Mouse (Mus musculus) limb, embryonic 10.5 days (tissue): ENCODE results near the gene Plcb1. TPM values are rescaled to one million over a fixed set of nuclear protein-coding genes. Genes with fewer than 3 reads are reported as not detected.

Source experiments
- DNase-seq: peaks from one replicate; pipeline ENCODE4 v3.0.0-alpha.2; 2017; ENCODE audit warnings: low spot score
- H3K27ac ChIP-seq: fragments of 300-500 bp; sonication (generic); 2 replicates; pipeline ENCODE4 v1.5.1; 2016; ENCODE audit warnings: mild to moderate bottlenecking
- H3K27me3 ChIP-seq: fragments of 300-500 bp; sonication (generic); 2 replicates; pipeline ENCODE4 v1.6.1; 2016; ENCODE audit warnings: low read depth, mild to moderate bottlenecking; ENCODE audit not compliant: poor library complexity, severe bottlenecking
- H3K36me3 ChIP-seq: fragments of 300-500 bp; sonication (generic); 2 replicates; pipeline ENCODE4 v1.6.1; 2016; ENCODE audit warnings: mild to moderate bottlenecking, moderate library complexity
- H3K4me1 ChIP-seq: fragments of 300-500 bp; sonication (generic); 2 replicates; pipeline ENCODE4 v1.6.1; 2016
- H3K4me3 ChIP-seq: fragments of 300-500 bp; sonication (generic); 2 replicates; pipeline ENCODE4 v1.5.1; 2016; ENCODE audit warnings: mild to moderate bottlenecking, moderate library complexity
- H3K9me3 ChIP-seq: fragments of 300-500 bp; sonication (generic); replicated peaks from 2 replicates; pipeline ENCODE4 v1.6.1; 2016; ENCODE audit warnings: mild to moderate bottlenecking
- WGBS: fragments of 180-500 bp; shearing (Covaris S2); methylation state at CpG from one replicate; pipeline ENCODE4 v1.1.7; 2016; 5-methylcytosine and 5-hydroxymethylcytosine counted together
- polyA plus RNA-seq: library from polyadenylated mRNA; unstranded; fragments of >200 nt; fragmentation: Nextera tagmentation; extraction: Ambion mirVana; gene quantifications from 2 replicates; pipeline ENCODE4 v1.2.1, GENCODE M21; 2016

Plcb1 gene
- polyA plus RNA-seq, 1 experiment from 2014 or later = 12.2 TPM

DNA sequence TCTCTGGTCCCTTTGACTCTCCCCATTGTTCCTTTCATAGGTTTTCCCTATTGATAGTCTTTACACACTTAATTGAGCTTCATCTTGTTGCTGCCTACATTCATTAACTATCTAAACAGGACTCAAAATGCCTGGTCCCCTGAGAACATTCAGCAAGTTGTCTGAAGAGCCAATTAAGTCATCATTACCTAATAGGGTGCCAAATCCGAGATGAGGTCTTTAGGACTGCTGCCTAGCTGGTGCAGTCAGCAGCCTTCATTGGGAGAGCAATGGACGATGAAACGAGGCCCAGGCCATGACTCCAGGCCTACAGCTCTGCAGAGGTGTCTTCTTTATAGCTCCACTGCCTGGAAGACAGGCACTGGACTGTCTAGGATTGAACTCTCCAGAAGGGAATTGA lies 710.7 kb downstream of the Plcb1 start:
- no peaks in the 10 kb centered on the region for H3K27me3 ChIP-seq
- H3K9me3 ChIP-seq = no peaks in the 10 kb centered on the region
- no peaks in the 10 kb centered on the region for H3K36me3 ChIP-seq
- H3K27ac ChIP-seq = no peak overlapping the region
- no peak overlapping the region for H3K4me3 ChIP-seq
- WGBS = 42% methylated on average over 3 of the region's 3 CpGs
- DNase-seq = no peak
- no peaks in the 10 kb centered on the region for H3K4me1 ChIP-seq

DNA sequence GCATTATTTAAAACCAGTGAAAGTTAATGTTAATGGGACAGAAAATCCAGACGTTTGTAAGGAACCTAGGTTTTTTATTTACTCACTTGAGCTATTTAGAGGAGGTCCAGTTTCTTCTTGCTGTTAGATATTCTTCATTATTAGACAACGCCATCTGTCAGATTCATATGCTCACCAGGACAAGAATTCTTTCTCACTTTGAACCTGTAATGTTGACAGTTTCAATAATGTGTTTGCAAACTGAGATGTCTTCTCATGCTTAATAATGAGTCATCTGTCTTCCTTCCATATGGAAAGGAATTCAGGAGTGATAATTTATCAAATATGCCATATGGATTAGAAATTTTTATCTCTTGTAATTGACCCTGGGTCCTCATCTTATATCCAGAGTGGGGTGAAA lies 711.4 kb downstream of the Plcb1 start:
- no peak overlapping the region for H3K4me3 ChIP-seq
- H3K4me1 ChIP-seq = no peaks in the 10 kb centered on the region
- H3K27me3 ChIP-seq = no peaks in the 10 kb centered on the region
- WGBS = 84% methylated on average over 2 of the region's 2 CpGs
- DNase-seq = no peak
- no peak overlapping the region for H3K27ac ChIP-seq
- no peaks in the 10 kb centered on the region for H3K36me3 ChIP-seq
- H3K9me3 ChIP-seq = no peaks in the 10 kb centered on the region

DNA sequence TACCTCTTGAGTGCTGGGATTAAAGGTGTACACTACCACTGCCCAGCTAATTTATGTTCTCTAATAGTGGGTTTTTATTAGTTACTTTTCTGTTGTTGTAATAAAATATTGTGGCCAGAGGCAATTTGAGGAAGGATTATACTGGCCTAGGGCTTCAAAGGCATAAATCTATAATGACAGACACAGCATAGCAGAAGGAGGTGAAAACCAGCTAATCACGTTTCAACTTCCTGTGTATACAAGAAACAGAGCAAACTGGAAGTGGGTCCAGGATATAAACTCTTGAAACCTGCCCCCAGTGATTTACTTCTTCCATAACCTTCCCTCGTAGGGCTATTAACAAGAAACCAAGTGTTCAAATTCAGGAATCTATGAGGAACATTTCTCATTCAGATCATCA lies 715.0 kb downstream of the Plcb1 start:
- WGBS = 53% methylated on average over 2 of the region's 2 CpGs
- no peak overlapping the region for H3K4me3 ChIP-seq

DNA sequence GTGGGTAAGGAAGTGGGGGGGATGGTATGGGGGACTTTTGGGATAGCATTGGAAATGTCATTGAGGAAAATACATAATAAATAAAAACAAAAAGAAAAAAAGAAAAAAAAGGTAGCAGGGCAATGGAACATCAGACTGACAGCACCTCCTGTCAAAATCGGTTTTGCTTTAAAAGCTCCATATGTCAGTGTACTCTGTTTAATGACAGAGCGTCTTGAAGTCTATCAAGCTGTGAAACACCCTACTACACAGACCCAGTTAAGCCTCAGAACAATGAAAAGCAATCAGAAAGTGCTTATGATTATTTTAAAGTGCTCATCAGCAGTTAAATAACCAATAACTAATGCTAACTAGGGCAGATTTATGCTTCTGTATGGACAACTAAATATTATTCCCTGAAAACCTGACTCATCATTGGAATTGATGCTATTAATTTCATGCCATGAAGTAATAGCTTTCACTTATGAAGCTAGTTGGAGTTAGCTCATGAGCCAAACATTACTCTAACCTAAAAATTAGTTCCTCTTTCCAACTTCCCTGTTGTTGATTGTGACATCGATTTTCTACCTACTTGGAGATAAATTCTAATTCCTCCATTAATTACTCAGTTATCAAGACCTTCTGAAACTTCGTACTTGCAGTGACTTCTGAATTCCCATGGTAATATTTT lies 717.6 kb downstream of the Plcb1 start:
- WGBS = 91% methylated on average over 4 of the region's 4 CpGs

More for the DNA sequence above, 715.0 kb downstream of the Plcb1 start:
- Histone ChIP-seq H3K27ac (no peak overlapping the region), H3K36me3 (no peaks in the 10 kb centered on the region), H3K27me3 (no peaks in the 10 kb centered on the region), H3K4me1 (no peaks in the 10 kb centered on the region), H3K9me3 (no peaks in the 10 kb centered on the region)
- DNase-seq = no peak

DNA sequence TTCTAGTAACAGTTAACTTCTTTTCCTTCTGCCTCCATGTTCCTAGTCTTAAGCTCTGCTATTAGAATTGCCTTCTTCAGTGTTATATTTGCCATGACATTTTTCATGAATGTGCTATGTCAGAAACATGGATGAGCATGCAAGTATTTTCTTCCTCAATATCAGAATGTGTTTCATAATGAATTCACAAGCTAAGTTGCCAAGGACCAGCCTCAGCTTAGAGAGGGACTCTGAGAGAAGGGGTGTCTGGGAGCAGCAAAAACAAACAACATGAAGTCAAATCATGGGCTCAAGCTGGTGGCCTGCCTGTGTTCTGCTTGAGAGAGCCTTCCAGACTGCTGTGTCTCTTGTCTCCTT lies 718.1 kb downstream of the Plcb1 start:
- no peaks in the 10 kb centered on the region for H3K27me3 ChIP-seq
- H3K4me3 ChIP-seq = no peak overlapping the region
- no peak for DNase-seq
- no peak overlapping the region for H3K27ac ChIP-seq
- no peaks in the 10 kb centered on the region for H3K36me3 ChIP-seq
- no peaks in the 10 kb centered on the region for H3K4me1 ChIP-seq
- no peaks in the 10 kb centered on the region for H3K9me3 ChIP-seq

More for the DNA sequence above, 717.6 kb downstream of the Plcb1 start:
- Histone ChIP-seq H3K9me3 (no peaks in the 10 kb centered on the region), H3K36me3 (no peaks in the 10 kb centered on the region), H3K4me3 (no peak overlapping the region), H3K27me3 (no peaks in the 10 kb centered on the region), H3K4me1 (no peaks in the 10 kb centered on the region), H3K27ac (no peak overlapping the region)
- DNase-seq = no peak

DNA sequence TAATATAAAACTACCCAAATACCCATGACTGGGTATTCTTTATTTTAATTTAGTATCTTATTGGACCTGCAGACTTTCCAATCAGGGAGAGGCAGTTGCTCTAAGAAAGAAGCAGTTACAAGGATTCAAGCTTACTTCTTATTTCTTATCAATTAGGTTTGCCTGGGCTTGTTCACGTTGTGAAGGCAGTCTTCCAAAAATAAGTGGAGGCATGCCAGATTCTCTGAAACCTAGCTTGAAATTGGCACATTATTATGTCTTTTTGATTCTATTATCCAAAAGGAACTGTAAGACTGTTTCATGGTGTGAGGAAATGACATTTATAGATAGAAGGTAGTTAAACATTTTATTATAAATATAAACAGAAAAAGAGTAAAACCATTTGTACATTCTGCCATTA lies 721.2 kb downstream of the Plcb1 start:
- Histone ChIP-seq H3K4me3 (no peak overlapping the region), H3K9me3 (no peaks in the 10 kb centered on the region), H3K27ac (no peak overlapping the region), H3K27me3 (no peaks in the 10 kb centered on the region), H3K36me3 (no peaks in the 10 kb centered on the region), H3K4me1 (no peaks in the 10 kb centered on the region)
- WGBS = 89% methylated on average over 1 of the region's 1 CpGs
- DNase-seq = no peak

DNA sequence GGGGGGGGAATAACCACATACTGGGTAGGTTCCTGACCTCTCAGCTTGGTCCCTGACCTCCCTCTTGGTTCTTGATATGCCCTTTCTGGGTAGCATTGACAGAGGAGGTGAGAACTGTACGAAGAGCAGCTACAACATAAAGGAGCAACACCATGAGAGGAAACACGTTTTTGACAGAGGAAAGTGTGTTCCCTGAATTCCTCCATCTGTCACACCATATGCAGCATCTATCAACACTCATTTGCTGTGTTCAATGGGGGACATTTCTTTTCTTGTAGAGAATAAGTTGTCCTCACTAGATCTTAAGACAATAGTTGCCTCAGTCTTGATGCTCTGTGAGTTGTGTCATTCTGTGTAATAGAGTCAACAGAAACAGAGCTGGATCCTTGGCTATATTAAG lies 733.1 kb downstream of the Plcb1 start:
- H3K9me3 ChIP-seq = no peaks in the 10 kb centered on the region
- DNase-seq = no peak
- 71% methylated on average over 2 of the region's 2 CpGs for WGBS
- no peak overlapping the region for H3K4me3 ChIP-seq
- no peak overlapping the region for H3K27ac ChIP-seq
- no peaks in the 10 kb centered on the region for H3K4me1 ChIP-seq
- no peaks in the 10 kb centered on the region for H3K36me3 ChIP-seq
- H3K27me3 ChIP-seq = no peaks in the 10 kb centered on the region

Other genes with a start within 250 kb of the Plcb1 start
- not detected in 2 replicates for gene Hao1, start 231.7 kb upstream of the Plcb1 start, polyA plus RNA-seq
- gene Tmx4, start 141.9 kb upstream of the Plcb1 start, polyA plus RNA-seq = 15.0 and 24.3 TPM in 2 replicates